Mouse (Mus musculus) frontal cortex, postnatal 14 days (tissue): ENCODE results near the gene Ppp1cc.

Source experiments
- DNase-seq, 2 experiments: peaks; one replicate each; pipeline ENCODE4 v3.0.0; 2022; ENCODE audit warnings: low spot score in 2 of 2

Ppp1cc gene

GRCm38 (mm10) chr5:122157827-122158381 lies at the start of gene Ppp1cc:
Ppp1cc (plus strand) TSS chr5:122158278.
- peak; percentile 82 to 89 for DNase-seq

GRCm38 (mm10) chr5:122109325-122110060 lies 48.6 kb upstream of the Ppp1cc start:
- no peak for DNase-seq

GRCm38 (mm10) chr5:122110625-122111024 lies 47.5 kb upstream of the Ppp1cc start:
- no peak for DNase-seq

GRCm38 (mm10) chr5:122111091-122111932 lies 46.8 kb upstream of the Ppp1cc start:
- no peak for DNase-seq

GRCm38 (mm10) chr5:122111933-122112248 lies 46.2 kb upstream of the Ppp1cc start:
- DNase-seq, result no peak

- DNase-seq, result no peak
Measured at GRCm38 (mm10) chr5:122113450-122113849, 44.6 kb upstream of the Ppp1cc start.

GRCm38 (mm10) chr5:122114176-122114575 lies 43.9 kb upstream of the Ppp1cc start:
- peak in 1 of 2 experiments; percentile 54 for DNase-seq

- no peak for DNase-seq
Measured at GRCm38 (mm10) chr5:122115266-122115763, 42.8 kb upstream of the Ppp1cc start.

GRCm38 (mm10) chr5:122116243-122116642 lies 41.8 kb upstream of the Ppp1cc start:
- no peak for DNase-seq

- DNase-seq, result no peak
Measured at GRCm38 (mm10) chr5:122125211-122125760, 32.8 kb upstream of the Ppp1cc start.

- peak in 1 of 2 experiments; percentile 64 for DNase-seq
Measured at GRCm38 (mm10) chr5:122129068-122129655, 28.9 kb upstream of the Ppp1cc start.

GRCm38 (mm10) chr5:122130341-122130998 lies 27.6 kb upstream of the Ppp1cc start:
- DNase-seq, result no peak

GRCm38 (mm10) chr5:122131076-122132051 lies 26.7 kb upstream of the Ppp1cc start:
- DNase-seq, result peak; percentile 53 to 75

GRCm38 (mm10) chr5:122132167-122133049 lies 25.7 kb upstream of the Ppp1cc start:
- no peak for DNase-seq

- DNase-seq, result no peak
Measured at GRCm38 (mm10) chr5:122133050-122133389, 25.1 kb upstream of the Ppp1cc start.

- no peak for DNase-seq
Measured at GRCm38 (mm10) chr5:122134395-122135289, 23.4 kb upstream of the Ppp1cc start.

GRCm38 (mm10) chr5:122135290-122135882 lies 22.7 kb upstream of the Ppp1cc start:
- no peak for DNase-seq
